Mouse (Mus musculus) C2C12 (cell line): ENCODE data around the gene Trpm8.

Experiments used
- CEBPB ChIP-seq: IDR thresholded peaks from one replicate; pipeline ENCODE4 v1.6.1; 2011; ENCODE audit warnings: low read depth, mild to moderate bottlenecking, control low read depth, moderate library complexity
- CTCF ChIP-seq: IDR thresholded peaks from one replicate; pipeline ENCODE4 v1.5.1; 2011; ENCODE audit not compliant: control insufficient read depth, insufficient read depth, insufficient read length
- MYOD1 ChIP-seq: IDR thresholded peaks from one replicate; pipeline ENCODE4 v1.6.1; 2011; ENCODE audit warnings: low read depth; ENCODE audit not compliant: control insufficient read depth, insufficient read length
- MYOG ChIP-seq: IDR thresholded peaks from one replicate; pipeline ENCODE4 v1.6.1; 2011; ENCODE audit not compliant: control insufficient read depth, insufficient read length; ENCODE audit errors: extremely low read depth
- USF1 ChIP-seq: IDR thresholded peaks from one replicate; pipeline ENCODE4 v1.6.1; 2011; ENCODE audit warnings: low read depth, mild to moderate bottlenecking, control low read depth, moderate library complexity

DNA sequence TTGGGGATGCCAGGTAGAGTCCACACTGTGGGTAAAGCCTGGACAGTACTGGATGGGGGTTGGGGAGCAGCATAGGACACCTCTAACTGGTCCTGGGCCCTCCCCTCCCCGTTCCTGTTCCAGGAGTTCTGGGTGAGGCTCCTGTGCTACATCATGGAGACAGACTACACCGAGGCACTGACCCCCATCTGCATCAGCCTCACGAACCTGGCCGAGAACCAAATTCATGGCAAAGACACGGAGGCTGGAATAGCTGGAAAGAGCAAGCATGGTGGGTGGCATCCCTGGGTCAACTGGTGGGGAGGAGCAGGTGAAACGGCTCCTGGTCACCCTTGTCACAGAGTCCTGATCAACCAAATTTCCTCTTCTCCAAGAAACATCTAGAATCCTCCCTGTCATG, 38.7 kb upstream of the Trpm8 start:
- no peak for TF ChIP-seq MYOD1
- TF ChIP-seq USF1, result no peak
- no peak for TF ChIP-seq CTCF
- TF ChIP-seq CEBPB, result no peak
- TF ChIP-seq MYOG, result no peak
